Mouse (Mus musculus): ENCODE data around the gene Bicd1. TPM values are rescaled to one million over a fixed set of nuclear protein-coding genes. Genes with fewer than 3 reads are reported as not detected.
"Not testable (repeated sequence)": the region's sequence is repeated elsewhere in the genome, so short reads cannot be mapped to it uniquely, and the experiment has no call there.

Gene Bicd1
- polyA plus RNA-seq (2014; fragmentation: Nextera tagmentation; extraction: Ambion mirVana), result 3.2 and 4.6 TPM in 2 replicates

GRCm38 (mm10) chr6:149408833-149409332 lies at the start of gene Bicd1:
Bicd1 (plus strand) TSS chr6:149408886.
- H3K36me3 ChIP-seq (ENCODE audit: control insufficient read depth, insufficient read depth, low read length), result no peaks in the 10 kb centered on the region
- no peaks in the 10 kb centered on the region for H3K27me3 ChIP-seq (replicated peaks; ENCODE audit: control insufficient read depth, insufficient read depth, low read length)
- no peak within 1 kb of the TSS; the same call in 1 of the 2 replicates for H3K27ac ChIP-seq (replicated peaks; ENCODE audit: low read depth, low read length)
- peaks cover 5% of the 10 kb centered on the region; the same call in 1 of the 2 replicates for H3K4me1 ChIP-seq (ENCODE audit: control insufficient read depth, insufficient read depth, low read length)
- peak within 1 kb of the TSS; percentile 67 for H3K4me3 ChIP-seq (ENCODE audit: low read depth, low read length)
- H3K9me3 ChIP-seq (ENCODE audit: control insufficient read depth, low read length), result no peaks in the 10 kb centered on the region
- WGBS, result 0% methylated on average over 30 of the region's 30 CpGs
- peak within 1 kb of the TSS; percentile 68 for H3K9ac ChIP-seq (ENCODE audit: low read depth, low read length)
- peak within 1 kb of the TSS; percentile 89 for H3K4me2 ChIP-seq (ENCODE audit: low read depth, low read length)
- DNase-seq (ENCODE audit: low spot score), result peak; percentile 92
- ATAC-seq (ENCODE audit: low read depth), result peak; percentile 99

- DNase-seq (ENCODE audit: low spot score); H3K9me3 ChIP-seq (ENCODE audit: control insufficient read depth, low read length); ATAC-seq (ENCODE audit: low read depth); H3K4me1 ChIP-seq (ENCODE audit: control insufficient read depth, insufficient read depth, low read length); H3K4me3 ChIP-seq (ENCODE audit: low read depth, low read length); H3K27me3 ChIP-seq (replicated peaks; ENCODE audit: control insufficient read depth, insufficient read depth, low read length); H3K36me3 ChIP-seq (ENCODE audit: control insufficient read depth, insufficient read depth, low read length); H3K4me2 ChIP-seq (ENCODE audit: low read depth, low read length); H3K27ac ChIP-seq (replicated peaks; ENCODE audit: low read depth, low read length); H3K9ac ChIP-seq (ENCODE audit: low read depth, low read length): not testable (repeated sequence)
- WGBS, result 96% methylated on average over 19 of the region's 20 CpGs
Observed at GRCm38 (mm10) chr6:149362533-149362932, 46.2 kb upstream of the Bicd1 start.

GRCm38 (mm10) chr6:149365975-149366374 lies 42.7 kb upstream of the Bicd1 start:
- not testable (repeated sequence) for H3K27ac ChIP-seq (replicated peaks; ENCODE audit: low read depth, low read length); DNase-seq (ENCODE audit: low spot score); H3K9ac ChIP-seq (ENCODE audit: low read depth, low read length); H3K4me2 ChIP-seq (ENCODE audit: low read depth, low read length); H3K27me3 ChIP-seq (replicated peaks; ENCODE audit: control insufficient read depth, insufficient read depth, low read length); ATAC-seq (ENCODE audit: low read depth); H3K4me3 ChIP-seq (ENCODE audit: low read depth, low read length); H3K9me3 ChIP-seq (ENCODE audit: control insufficient read depth, low read length); H3K4me1 ChIP-seq (ENCODE audit: control insufficient read depth, insufficient read depth, low read length); H3K36me3 ChIP-seq (ENCODE audit: control insufficient read depth, insufficient read depth, low read length)
- WGBS, result 63% methylated on average over 2 of the region's 2 CpGs

- Histone ChIP-seq H3K27me3 (replicated peaks; ENCODE audit: control insufficient read depth, insufficient read depth, low read length) (no peaks in the 10 kb centered on the region), H3K27ac (replicated peaks; ENCODE audit: low read depth, low read length) (no peak overlapping the region), H3K9me3 (ENCODE audit: control insufficient read depth, low read length) (no peaks in the 10 kb centered on the region), H3K9ac (ENCODE audit: low read depth, low read length) (no peak overlapping the region), H3K36me3 (ENCODE audit: control insufficient read depth, insufficient read depth, low read length) (no peaks in the 10 kb centered on the region), H3K4me3 (ENCODE audit: low read depth, low read length) (no peak overlapping the region), H3K4me2 (ENCODE audit: low read depth, low read length) (no peak overlapping the region), H3K4me1 (ENCODE audit: control insufficient read depth, insufficient read depth, low read length) (no peaks in the 10 kb centered on the region)
- 68% methylated on average over 2 of the region's 2 CpGs for WGBS
- ATAC-seq (ENCODE audit: low read depth) (no peak), DNase-seq (ENCODE audit: low spot score) (no peak)
Observed at GRCm38 (mm10) chr6:149366403-149366802, 42.3 kb upstream of the Bicd1 start.

- 45% methylated on average over 2 of the region's 2 CpGs for WGBS
- peak; percentile 82 for DNase-seq (ENCODE audit: low spot score)
- ATAC-seq (ENCODE audit: low read depth), result peak; percentile 75
Observed at GRCm38 (mm10) chr6:149374986-149375457, 33.7 kb upstream of the Bicd1 start.

GRCm38 (mm10) chr6:149383531-149383930 lies 25.2 kb upstream of the Bicd1 start:
- 63% methylated on average over 2 of the region's 2 CpGs for WGBS
- no peaks in the 10 kb centered on the region for H3K9me3 ChIP-seq (ENCODE audit: control insufficient read depth, low read length)
- ATAC-seq (ENCODE audit: low read depth), result no peak
- no peak overlapping the region for H3K9ac ChIP-seq (ENCODE audit: low read depth, low read length)
- H3K27ac ChIP-seq (replicated peaks; ENCODE audit: low read depth, low read length), result no peak overlapping the region
- H3K4me1 ChIP-seq (ENCODE audit: control insufficient read depth, insufficient read depth, low read length), result no peaks in the 10 kb centered on the region
- H3K4me2 ChIP-seq (ENCODE audit: low read depth, low read length), result no peak overlapping the region
- DNase-seq (ENCODE audit: low spot score), result no peak
- H3K4me3 ChIP-seq (ENCODE audit: low read depth, low read length), result no peak overlapping the region
- no peaks in the 10 kb centered on the region for H3K36me3 ChIP-seq (ENCODE audit: control insufficient read depth, insufficient read depth, low read length)
- no peaks in the 10 kb centered on the region for H3K27me3 ChIP-seq (replicated peaks; ENCODE audit: control insufficient read depth, insufficient read depth, low read length)

More at GRCm38 (mm10) chr6:149374986-149375457, 33.7 kb upstream of the Bicd1 start:
- H3K4me1 ChIP-seq (ENCODE audit: control insufficient read depth, insufficient read depth, low read length), result no peaks in the 10 kb centered on the region
- H3K4me2 ChIP-seq (ENCODE audit: low read depth, low read length), result no peak overlapping the region
- no peak overlapping the region for H3K9ac ChIP-seq (ENCODE audit: low read depth, low read length)
- H3K27me3 ChIP-seq (replicated peaks; ENCODE audit: control insufficient read depth, insufficient read depth, low read length), result no peaks in the 10 kb centered on the region
- H3K9me3 ChIP-seq (ENCODE audit: control insufficient read depth, low read length), result no peaks in the 10 kb centered on the region
- H3K4me3 ChIP-seq (ENCODE audit: low read depth, low read length), result no peak overlapping the region
- H3K36me3 ChIP-seq (ENCODE audit: control insufficient read depth, insufficient read depth, low read length), result no peaks in the 10 kb centered on the region
- no peak overlapping the region for H3K27ac ChIP-seq (replicated peaks; ENCODE audit: low read depth, low read length)

GRCm38 (mm10) chr6:149386389-149386788 lies 22.3 kb upstream of the Bicd1 start:
- WGBS, result 51% methylated on average over 3 of the region's 3 CpGs
- H3K4me1 ChIP-seq (ENCODE audit: control insufficient read depth, insufficient read depth, low read length), result no peaks in the 10 kb centered on the region
- H3K4me3 ChIP-seq (ENCODE audit: low read depth, low read length), result no peak overlapping the region
- H3K27me3 ChIP-seq (replicated peaks; ENCODE audit: control insufficient read depth, insufficient read depth, low read length), result no peaks in the 10 kb centered on the region
- H3K9ac ChIP-seq (ENCODE audit: low read depth, low read length), result no peak overlapping the region
- no peak overlapping the region for H3K4me2 ChIP-seq (ENCODE audit: low read depth, low read length)
- DNase-seq (ENCODE audit: low spot score) (no peak), ATAC-seq (ENCODE audit: low read depth) (no peak)
- no peak overlapping the region for H3K27ac ChIP-seq (replicated peaks; ENCODE audit: low read depth, low read length)
- no peaks in the 10 kb centered on the region for H3K36me3 ChIP-seq (ENCODE audit: control insufficient read depth, insufficient read depth, low read length)
- no peaks in the 10 kb centered on the region for H3K9me3 ChIP-seq (ENCODE audit: control insufficient read depth, low read length)

- not testable (repeated sequence) for DNase-seq (ENCODE audit: low spot score); H3K9ac ChIP-seq (ENCODE audit: low read depth, low read length); H3K9me3 ChIP-seq (ENCODE audit: control insufficient read depth, low read length); H3K4me3 ChIP-seq (ENCODE audit: low read depth, low read length); H3K4me2 ChIP-seq (ENCODE audit: low read depth, low read length); H3K27ac ChIP-seq (replicated peaks; ENCODE audit: low read depth, low read length); H3K27me3 ChIP-seq (replicated peaks; ENCODE audit: control insufficient read depth, insufficient read depth, low read length); ATAC-seq (ENCODE audit: low read depth); H3K4me1 ChIP-seq (ENCODE audit: control insufficient read depth, insufficient read depth, low read length); H3K36me3 ChIP-seq (ENCODE audit: control insufficient read depth, insufficient read depth, low read length)
- 88% methylated on average over 2 of the region's 2 CpGs for WGBS
Observed at GRCm38 (mm10) chr6:149389626-149390025, 19.1 kb upstream of the Bicd1 start.

- no peaks in the 10 kb centered on the region for H3K27me3 ChIP-seq (replicated peaks; ENCODE audit: control insufficient read depth, insufficient read depth, low read length)
- no peaks in the 10 kb centered on the region for H3K4me1 ChIP-seq (ENCODE audit: control insufficient read depth, insufficient read depth, low read length)
- ATAC-seq (ENCODE audit: low read depth), result no peak
- no peaks in the 10 kb centered on the region for H3K36me3 ChIP-seq (ENCODE audit: control insufficient read depth, insufficient read depth, low read length)
- H3K4me2 ChIP-seq (ENCODE audit: low read depth, low read length), result no peak overlapping the region
- H3K4me3 ChIP-seq (ENCODE audit: low read depth, low read length), result no peak overlapping the region
- no peak for DNase-seq (ENCODE audit: low spot score)
- no peak overlapping the region for H3K9ac ChIP-seq (ENCODE audit: low read depth, low read length)
- H3K27ac ChIP-seq (replicated peaks; ENCODE audit: low read depth, low read length), result no peak overlapping the region
- H3K9me3 ChIP-seq (ENCODE audit: control insufficient read depth, low read length), result no peaks in the 10 kb centered on the region
Observed at GRCm38 (mm10) chr6:149399396-149399795, 9.3 kb upstream of the Bicd1 start.

Measured in embryonic facial prominence, embryonic 14.5 days (tissue).